Mouse (Mus musculus) intestine, embryonic 16.5 days (tissue): ENCODE data around the gene Tle1. TPM values are rescaled to one million over a fixed set of nuclear protein-coding genes. Genes with fewer than 3 reads are reported as not detected.

Source experiments
- ATAC-seq: fragments of 200-750 bp; cut with Nextera tagmentation; 2 replicates; pipeline ENCODE4 v1.8.0; 2017; ENCODE audit warnings: moderate TSS enrichment, moderate library complexity
- H3K27ac ChIP-seq: fragments of 300-500 bp; sonication (generic); 2 replicates; pipeline ENCODE4 v1.5.1; 2014; ENCODE audit warnings: mild to moderate bottlenecking, low read length
- H3K27me3 ChIP-seq: fragments of 300-500 bp; sonication (generic); replicated peaks from 2 replicates; pipeline ENCODE4 v1.6.1; 2014; ENCODE audit warnings: low read length, control low read depth, mixed read lengths; ENCODE audit not compliant: control insufficient read depth, insufficient read depth
- H3K36me3 ChIP-seq: fragments of 300-500 bp; sonication (generic); 2 replicates; pipeline ENCODE4 v1.6.1; 2014; ENCODE audit warnings: low read length, control low read depth; ENCODE audit not compliant: control insufficient read depth, insufficient read depth
- H3K4me1 ChIP-seq: fragments of 300-500 bp; sonication (generic); 2 replicates; pipeline ENCODE4 v1.6.1; 2014; ENCODE audit warnings: low read length, control low read depth, mixed read lengths; ENCODE audit not compliant: control insufficient read depth, insufficient read depth
- H3K4me2 ChIP-seq: fragments of 300-500 bp; sonication (generic); 2 replicates; pipeline ENCODE4 v1.6.1; 2014; ENCODE audit warnings: low read depth, low read length, control low read depth
- H3K4me3 ChIP-seq: fragments of 300-500 bp; sonication (generic); 2 replicates; pipeline ENCODE4 v1.5.1; 2014; ENCODE audit warnings: mild to moderate bottlenecking, low read length
- H3K9ac ChIP-seq: fragments of 300-500 bp; sonication (generic); 2 replicates; pipeline ENCODE4 v1.6.1; 2014; ENCODE audit warnings: low read depth, low read length
- H3K9me3 ChIP-seq: fragments of 300-500 bp; sonication (generic); 2 replicates; pipeline ENCODE4 v1.6.1; 2016; ENCODE audit warnings: low read length, control low read depth; ENCODE audit not compliant: control insufficient read depth
- WGBS: fragments of 180-500 bp; shearing (Covaris S2); extraction: QIAGEN DNeasy Blood & Tissue Kit; methylation state at CpG from one replicate; pipeline ENCODE4 v1.1.7; 2014; 5-methylcytosine and 5-hydroxymethylcytosine counted together
- polyA plus RNA-seq: library from polyadenylated mRNA; unstranded; fragments of >200 nt; fragmentation: Nextera tagmentation; extraction: Ambion mirVana; gene quantifications from 2 replicates; pipeline ENCODE4 v1.2.1, GENCODE M21; 2015

Tle1 gene
- 12.5 and 14.0 TPM in 2 replicates for polyA plus RNA-seq

DNA sequence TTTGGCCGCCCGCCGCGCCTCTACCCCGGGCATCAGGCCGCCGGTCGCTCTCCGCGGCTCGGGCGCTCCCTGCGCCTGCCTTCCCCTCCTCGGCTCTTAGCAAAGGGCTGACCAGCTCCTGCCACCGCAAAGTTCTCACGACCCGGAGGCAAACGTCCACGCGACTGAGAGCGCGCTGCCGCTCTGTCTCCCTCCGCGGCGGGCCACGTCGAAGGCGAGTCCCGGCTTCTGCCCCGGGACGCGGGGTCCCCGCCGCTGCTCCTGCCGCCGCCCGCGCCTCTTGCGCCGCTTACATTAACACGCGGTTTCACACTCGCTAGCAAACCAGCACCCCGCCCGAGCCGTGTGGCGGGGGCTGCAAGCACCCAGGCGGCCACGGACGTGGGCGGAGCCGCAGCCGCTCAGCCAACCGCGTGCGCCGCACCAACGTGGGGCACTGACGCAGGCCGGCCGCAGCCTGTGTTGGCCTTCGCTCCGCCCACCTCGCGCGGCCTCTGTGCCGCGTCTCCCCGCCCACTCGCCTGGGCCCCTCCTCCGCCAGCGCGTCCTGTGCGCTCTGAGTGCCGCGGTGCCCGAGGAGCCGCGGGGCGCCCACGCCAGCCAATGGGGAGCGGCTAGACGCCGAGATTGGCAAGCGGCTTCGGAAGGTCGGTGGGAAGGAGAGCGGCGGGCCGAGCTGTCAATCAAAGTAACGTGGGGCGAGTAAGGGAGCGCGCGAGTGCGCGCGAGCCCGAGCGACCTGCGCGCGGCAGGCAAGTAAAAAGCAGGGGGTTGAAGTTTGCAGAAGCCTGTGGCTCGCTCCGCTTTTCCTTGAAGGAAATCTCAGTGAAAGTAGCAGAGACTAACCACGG, at the start of gene Tle1:
Gene Tle1, minus strand, starts transcription at position 361 of the 851 bp plus-strand sequence.
- peak within 1 kb of the TSS; percentile 95 for H3K27ac ChIP-seq
- WGBS, result under 1% methylated on average over 106 of the region's 107 CpGs

DNA sequence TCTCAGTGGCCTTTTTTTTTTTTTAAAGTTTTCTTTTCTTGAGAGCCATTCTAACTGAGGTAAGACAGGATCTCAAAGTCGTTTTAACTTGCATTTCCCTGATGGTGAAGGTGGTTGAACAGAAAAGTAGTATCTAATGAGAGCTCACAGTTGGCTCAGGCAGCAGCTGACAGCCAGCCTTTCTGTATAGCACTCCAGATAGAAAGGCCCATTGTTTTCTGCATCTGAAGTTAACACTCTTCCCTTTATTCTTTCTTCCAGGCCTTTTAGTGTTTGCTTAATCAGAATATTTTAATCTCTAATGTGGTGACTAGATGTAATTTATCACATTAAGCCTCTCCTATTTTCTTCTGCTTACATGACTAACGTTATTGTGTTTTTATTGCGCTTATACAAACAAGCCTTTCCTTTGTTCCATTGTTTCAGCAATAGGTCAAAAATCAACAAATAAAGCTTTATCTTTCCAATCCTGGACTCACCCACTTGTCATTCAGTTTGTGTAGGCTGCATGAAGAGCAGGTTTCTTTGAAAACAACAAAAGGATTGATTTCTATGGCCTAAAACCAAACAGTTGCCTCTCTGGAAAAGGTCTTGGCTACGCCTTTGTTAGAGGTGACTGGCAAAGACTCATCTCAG, 33.0 kb upstream of the Tle1 start:
- H3K9me3 ChIP-seq, result no peaks in the 10 kb centered on the region
- H3K36me3 ChIP-seq, result no peaks in the 10 kb centered on the region
- no peak overlapping the region for H3K4me3 ChIP-seq
- ATAC-seq, result no peak
- no peak overlapping the region for H3K9ac ChIP-seq
- H3K27ac ChIP-seq, result no peak overlapping the region
- no peaks in the 10 kb centered on the region for H3K27me3 ChIP-seq
- H3K4me2 ChIP-seq, result no peak overlapping the region
- H3K4me1 ChIP-seq, result no peaks in the 10 kb centered on the region
- 45% methylated on average over 4 of the region's 4 CpGs for WGBS

More for the DNA sequence above, at the start of gene Tle1:
- peaks cover 11% of the 10 kb centered on the region for H3K4me1 ChIP-seq
- H3K36me3 ChIP-seq, result no peaks in the 10 kb centered on the region
- peak; percentile 97 for ATAC-seq
- 0 out of 2 replicates have a peak, but pooled peaks cover 3% of the 10 kb centered on the region for H3K27me3 ChIP-seq
- peak within 1 kb of the TSS; percentile 78 for H3K9ac ChIP-seq
- H3K4me2 ChIP-seq, result peak within 1 kb of the TSS; percentile 73
- no peaks in the 10 kb centered on the region for H3K9me3 ChIP-seq
- peak within 1 kb of the TSS; percentile 87 for H3K4me3 ChIP-seq

DNA sequence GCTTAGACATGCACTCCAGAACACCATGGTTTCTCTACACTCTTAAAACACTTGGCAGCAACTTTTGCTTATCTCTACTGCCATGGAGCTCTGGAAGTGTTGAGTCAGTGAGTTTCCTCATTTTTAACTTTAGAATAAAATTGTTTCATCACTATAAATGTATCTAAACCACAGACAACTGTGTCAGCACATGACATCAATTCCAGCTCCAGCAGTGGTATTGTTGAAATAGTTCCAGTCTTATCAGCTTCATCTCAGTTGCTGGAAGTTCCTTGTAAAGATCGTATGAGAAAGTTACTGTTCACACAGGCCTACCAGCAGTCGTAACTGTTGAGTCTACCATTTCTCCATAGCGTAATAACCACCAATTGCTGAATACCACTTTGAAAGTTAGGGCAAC, 31.5 kb upstream of the Tle1 start:
- Histone ChIP-seq H3K27me3 (no peaks in the 10 kb centered on the region), H3K27ac (no peak overlapping the region), H3K4me2 (no peak overlapping the region), H3K36me3 (no peaks in the 10 kb centered on the region), H3K9me3 (no peaks in the 10 kb centered on the region), H3K4me3 (no peak overlapping the region), H3K9ac (no peak overlapping the region), H3K4me1 (no peaks in the 10 kb centered on the region)
- 74% methylated on average over 3 of the region's 3 CpGs for WGBS
- ATAC-seq, result no peak

DNA sequence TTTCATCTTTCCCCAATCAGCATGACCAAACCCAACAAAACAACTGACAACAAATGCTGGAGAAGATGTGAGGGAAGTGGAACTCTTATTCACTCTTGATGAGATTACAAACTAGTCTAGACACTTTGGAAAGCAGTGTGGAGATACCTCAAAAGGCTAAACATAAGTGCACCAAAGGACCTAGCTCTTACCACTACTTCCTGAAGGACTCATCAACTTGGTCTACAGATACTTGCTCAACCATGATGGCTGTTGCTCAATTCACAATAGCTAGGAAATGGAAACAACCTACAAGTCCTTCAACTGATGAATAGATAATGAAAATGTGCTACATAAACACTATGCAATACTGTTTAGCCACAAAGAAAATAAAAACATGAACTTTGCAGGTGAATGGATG, 30.1 kb upstream of the Tle1 start:
- Histone ChIP-seq H3K27me3 (no peaks in the 10 kb centered on the region), H3K4me2 (no peak overlapping the region), H3K9me3 (no peaks in the 10 kb centered on the region), H3K9ac (no peak overlapping the region), H3K4me1 (no peaks in the 10 kb centered on the region), H3K36me3 (no peaks in the 10 kb centered on the region), H3K4me3 (no peak overlapping the region), H3K27ac (no peak overlapping the region)
- no peak for ATAC-seq

DNA sequence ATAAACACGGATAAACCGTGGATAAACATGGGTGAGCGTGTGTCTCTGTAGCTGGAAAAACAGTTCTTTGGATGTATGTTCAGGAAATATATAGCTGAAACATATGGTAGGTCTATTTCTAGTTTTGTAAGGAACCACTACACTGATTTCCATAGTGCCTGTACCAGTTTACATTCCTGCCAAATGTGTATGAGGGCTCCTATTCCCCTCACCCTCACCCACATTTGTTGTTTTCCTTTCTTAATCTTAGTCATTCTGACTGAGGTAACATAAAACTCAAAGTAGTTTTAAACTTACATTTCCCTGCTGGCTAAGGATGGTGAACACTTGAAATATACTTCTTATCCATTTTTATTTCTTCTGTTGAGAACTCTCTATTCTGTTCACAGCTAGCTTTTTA, 20.9 kb upstream of the Tle1 start:
- no peak overlapping the region for H3K27ac ChIP-seq
- no peak for ATAC-seq
- 85% methylated on average over 3 of the region's 3 CpGs for WGBS

DNA sequence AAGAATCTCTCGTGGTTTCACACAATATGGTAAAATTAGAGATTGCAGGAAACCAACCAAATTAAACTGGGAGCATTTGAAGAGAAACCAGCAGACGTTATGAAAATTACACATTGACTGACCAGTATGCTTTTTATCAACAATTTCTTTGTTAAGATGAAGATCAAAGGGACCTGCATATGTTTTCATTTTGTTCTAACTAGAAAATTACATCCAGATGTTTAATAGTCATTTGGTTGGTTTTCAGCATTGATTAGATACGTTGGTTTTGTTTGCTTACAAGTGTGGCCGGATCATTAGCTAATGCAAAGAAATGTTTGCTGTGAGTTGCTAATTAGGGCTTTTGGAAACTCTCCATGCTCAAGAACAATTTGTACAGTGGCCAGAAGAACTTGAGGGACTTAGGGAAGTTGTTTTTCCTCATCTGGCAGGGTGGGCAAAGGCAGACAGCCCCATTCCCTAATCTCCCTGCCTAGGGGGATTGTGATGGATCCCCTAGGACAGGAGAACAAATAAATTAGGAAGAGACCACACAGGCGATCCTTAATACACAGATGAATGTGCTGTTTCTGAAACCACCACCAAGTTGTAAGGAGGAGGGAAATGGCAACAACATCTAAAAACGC, 3.8 kb upstream of the Tle1 start:
- no peak for ATAC-seq
- Histone ChIP-seq H3K9me3 (no peaks in the 10 kb centered on the region), H3K4me3 (no peak overlapping the region), H3K27me3 (0 out of 2 replicates have a peak, but pooled peaks cover 3% of the 10 kb centered on the region), H3K27ac (no peak overlapping the region), H3K36me3 (no peaks in the 10 kb centered on the region), H3K4me1 (no peaks in the 10 kb centered on the region; the same call in 1 of the 2 replicates), H3K4me2 (no peak overlapping the region), H3K9ac (no peak overlapping the region)
- 39% methylated on average over 6 of the region's 6 CpGs for whole genome bisulfite sequencing

More for the DNA sequence above, 20.9 kb upstream of the Tle1 start:
- Histone ChIP-seq H3K9me3 (no peaks in the 10 kb centered on the region), H3K4me3 (no peak overlapping the region), H3K27me3 (no peaks in the 10 kb centered on the region), H3K36me3 (no peaks in the 10 kb centered on the region), H3K4me2 (no peak overlapping the region), H3K9ac (no peak overlapping the region), H3K4me1 (no peaks in the 10 kb centered on the region)

DNA sequence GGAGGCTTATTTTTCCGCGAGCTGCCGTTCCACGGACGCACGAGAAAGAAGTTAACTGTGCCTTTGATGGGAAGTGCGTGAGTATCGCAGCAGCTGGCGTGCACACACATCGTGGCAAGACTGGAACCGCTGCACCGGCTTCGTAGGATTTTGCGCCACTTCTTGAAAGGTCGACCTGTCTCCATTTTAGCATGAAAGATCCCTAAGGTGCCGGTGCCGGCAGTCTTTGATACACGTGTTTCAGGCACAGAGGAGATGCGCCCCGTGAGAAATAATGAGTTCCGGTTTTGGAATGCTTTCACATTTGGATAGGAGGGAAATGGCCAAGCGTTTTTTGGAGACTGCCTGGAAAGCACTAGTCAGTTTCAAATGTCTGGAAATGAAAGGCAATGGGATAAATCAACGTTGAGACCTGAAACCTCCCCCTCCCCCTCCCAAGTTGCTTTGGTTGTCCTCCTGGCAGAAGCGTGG, 837 bp upstream of the Tle1 start:
- H3K27ac ChIP-seq, result peak overlapping the region; percentile 79
- peak overlapping the region; percentile 63 for H3K4me2 ChIP-seq
- peak overlapping the region; percentile 87 for H3K4me3 ChIP-seq
- H3K9me3 ChIP-seq, result no peaks in the 10 kb centered on the region
- no peaks in the 10 kb centered on the region for H3K36me3 ChIP-seq
- H3K9ac ChIP-seq, result peak overlapping the region; percentile 69
- H3K27me3 ChIP-seq, result 0 out of 2 replicates have a peak, but pooled peaks cover 3% of the 10 kb centered on the region
- H3K4me1 ChIP-seq, result peaks cover 11% of the 10 kb centered on the region
- under 1% methylated on average over 24 of the region's 24 CpGs for WGBS
- ATAC-seq, result peak; percentile 1; the same call in 1 of the 2 replicates

DNA sequence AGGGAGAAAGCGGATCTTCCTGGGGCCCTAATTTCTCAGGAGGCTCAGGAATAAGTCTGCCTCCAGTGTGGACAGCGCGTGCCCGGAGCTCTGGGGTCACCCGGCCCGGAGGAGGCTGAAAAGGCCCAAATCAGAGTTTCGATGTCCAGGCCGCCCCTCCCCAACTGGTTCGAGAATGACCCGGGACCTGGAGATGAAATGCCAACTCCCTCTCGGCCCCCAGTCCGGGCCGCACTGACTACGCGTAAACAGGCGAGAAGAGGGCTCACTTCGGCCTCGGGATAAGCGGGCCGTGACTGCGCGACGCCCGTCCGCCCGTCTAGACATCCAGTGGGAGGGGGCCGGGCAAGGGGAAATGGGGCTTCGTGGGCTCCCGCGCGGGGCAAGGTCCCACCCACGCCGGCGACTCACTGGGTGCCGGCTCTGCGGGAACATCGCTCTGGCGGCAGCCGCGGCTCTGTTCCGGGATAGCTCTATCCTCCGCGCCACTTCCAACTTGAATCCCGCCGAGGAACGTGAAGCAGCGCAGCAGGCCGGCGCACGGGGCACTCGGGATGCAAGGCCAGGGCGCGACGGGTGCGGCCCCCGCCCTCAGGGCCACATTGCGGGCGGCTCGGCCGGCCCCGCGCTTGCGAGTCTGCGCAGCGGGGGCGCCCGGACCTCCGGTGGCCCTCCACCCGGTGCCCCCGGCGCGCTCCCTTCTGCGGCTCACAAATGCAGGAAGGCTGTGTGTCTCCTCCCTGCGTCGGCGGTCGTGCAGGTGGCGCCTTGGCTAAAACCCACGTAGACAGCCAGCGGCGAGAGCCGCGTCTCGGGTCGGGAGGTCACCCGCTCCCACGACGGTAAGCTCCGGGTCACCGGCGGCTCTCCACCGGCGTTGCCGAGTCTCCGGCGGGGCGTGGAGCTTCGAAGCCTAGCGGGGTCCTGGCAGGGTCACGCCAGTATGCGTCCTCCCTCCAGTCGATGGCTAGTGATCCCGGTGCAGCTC, 854 bp downstream of the Tle1 start:
- WGBS, result under 1% methylated on average over 103 of the region's 103 CpGs
- H3K9me3 ChIP-seq, result no peaks in the 10 kb centered on the region
- peak overlapping the region; percentile 95 for H3K27ac ChIP-seq
- peak overlapping the region; percentile 73 for H3K4me2 ChIP-seq
- ATAC-seq, result peak; percentile 6
- peaks cover 11% of the 10 kb centered on the region for H3K4me1 ChIP-seq
- H3K36me3 ChIP-seq, result no peaks in the 10 kb centered on the region
- H3K27me3 ChIP-seq, result 0 out of 2 replicates have a peak, but pooled peaks cover 3% of the 10 kb centered on the region
- H3K4me3 ChIP-seq, result peak overlapping the region; percentile 87
- peak overlapping the region; percentile 78 for H3K9ac ChIP-seq
